Mouse (Mus musculus): ENCODE data around the gene Galnt2. TPM values are rescaled to one million over a fixed set of nuclear protein-coding genes. Genes with fewer than 3 reads are reported as not detected.

The Galnt2 gene
- polyA plus RNA-seq, 1 experiment from 2014 or later = 44.7 TPM

- WGBS = 82% methylated on average over 7 of the region's 7 CpGs
- no peak overlapping the region for H3K4me3 ChIP-seq
- no peaks in the 10 kb centered on the region for H3K27me3 ChIP-seq
- H3K36me3 ChIP-seq = no peaks in the 10 kb centered on the region
- no peak overlapping the region for H3K27ac ChIP-seq
- H3K4me1 ChIP-seq (replicated peaks) = peaks cover 11% of the 10 kb centered on the region
- H3K9ac ChIP-seq = no peak overlapping the region
- no peak overlapping the region for H3K4me2 ChIP-seq
- ATAC-seq (replicated peaks; ENCODE audit: insufficient number of reproducible peaks, insufficient read depth, low FRiP score, low read depth) = no peak
- no peaks in the 10 kb centered on the region for H3K9me3 ChIP-seq (replicated peaks)
Observed at GRCm38 (mm10) chr8:124394951-124395350, 163.8 kb downstream of the Galnt2 start.

Other genes starting within 250 kb of the Galnt2 start
- 17.1 and 20.6 TPM in 2 replicates for gene Abcb10, start 248.3 kb upstream of the Galnt2 start, polyA plus RNA-seq (2015; fragmentation: Nextera tagmentation; extraction: Ambion mirVana)
- 20.3 and 28.9 TPM in 2 replicates for gene Taf5l, start 210.0 kb upstream of the Galnt2 start, polyA plus RNA-seq (2015; fragmentation: Nextera tagmentation; extraction: Ambion mirVana)
- 2.3 and 3.5 TPM in 2 replicates for gene Urb2, start 209.9 kb upstream of the Galnt2 start, polyA plus RNA-seq (2015; fragmentation: Nextera tagmentation; extraction: Ambion mirVana)
- gene Pgbd5, start 208.3 kb downstream of the Galnt2 start, polyA plus RNA-seq (2015; fragmentation: Nextera tagmentation; extraction: Ambion mirVana) = 1.9 and 2.3 TPM in 2 replicates